Mouse (Mus musculus): ENCODE data around the gene Dars2.

GRCm38 (mm10) chr1:161027196-161027595, 43.3 kb downstream of the Dars2 start:
- no peak for TF ChIP-seq POLR2A (IDR thresholded peaks at IDR 0.05; ENCODE audit: control insufficient read depth, extremely low read depth, insufficient read depth, low read length, poor library complexity)
- no peak for TF ChIP-seq CTCF (IDR thresholded peaks at IDR 0.05; ENCODE audit: borderline replicate concordance, control insufficient read depth, extremely low read depth, insufficient read depth, low read length, poor library complexity)
